Mouse (Mus musculus) CH12.LX (cell line): Measurements from ENCODE around the gene Slc39a2. TPM values are rescaled to one million over a fixed set of nuclear protein-coding genes. Genes with fewer than 3 reads are reported as not detected.
"Not testable (repeated sequence)": the region's sequence is repeated elsewhere in the genome, so short reads cannot be mapped to it uniquely, and the experiment has no call there.

ENCODE experiments used
- DNase-seq: peaks from one replicate; pipeline ENCODE4 v3.0.0-alpha.2; 2013; ENCODE audit errors: extremely low read depth
- H3K27ac ChIP-seq: 2 replicates; pipeline ENCODE4 v1.5.1; 2012; ENCODE audit warnings: low read depth, mild to moderate bottlenecking, control low read depth, moderate library complexity; ENCODE audit not compliant: insufficient read depth
- H3K27me3 ChIP-seq: replicated peaks from 2 replicates; pipeline ENCODE3; 2012; ENCODE audit warnings: inconsistent platforms
- H3K36me3 ChIP-seq, 2 experiments: replicated peaks in 1 of 2; 2 replicates each; pipeline versions ENCODE3 to v1.6.1; 2012; ENCODE audit warnings: inconsistent platforms in 1 of 2, low read length in 1 of 2, mild to moderate bottlenecking in 1 of 2, mixed read lengths in 1 of 2, moderate library complexity in 1 of 2; ENCODE audit not compliant: control insufficient read depth in 1 of 2, insufficient read depth in 1 of 2
- H3K4me1 ChIP-seq, 2 experiments: 2 replicates each; pipeline ENCODE4 v1.6.1; 2012; ENCODE audit warnings: inconsistent platforms in 1 of 2, moderate library complexity in 1 of 2; ENCODE audit not compliant: insufficient read depth in 2 of 2, control insufficient read depth in 1 of 2
- H3K4me2 ChIP-seq: 2 replicates; pipeline ENCODE4 v1.6.1; 2012; ENCODE audit warnings: low read depth, mild to moderate bottlenecking, control low read depth; ENCODE audit not compliant: poor library complexity, insufficient read depth, severe bottlenecking
- H3K4me3 ChIP-seq, 3 experiments: fragments of 150-350 bp in 1 of 3; sonication (generic) in 1 of 3; replicated peaks in 1 of 3; 2 replicates each; pipeline versions ENCODE3 to v1.5.1; 2011 to 2012; ENCODE audit warnings: low read depth in 2 of 3, low read length in 2 of 3, mild to moderate bottlenecking in 2 of 3, moderate library complexity in 2 of 3, control low read depth in 1 of 3, improper control_type of control experiment in 1 of 3, inconsistent platforms in 1 of 3, mixed read lengths in 1 of 3; ENCODE audit not compliant: poor library complexity in 1 of 3
- H3K79me2 ChIP-seq: replicated peaks from 2 replicates; pipeline ENCODE4 v1.6.1; 2012; ENCODE audit warnings: mild to moderate bottlenecking, moderate library complexity; ENCODE audit not compliant: control insufficient read depth, poor library complexity, insufficient read depth, severe bottlenecking; ENCODE audit errors: extremely low read depth
- H3K9ac ChIP-seq: 2 replicates; pipeline ENCODE4 v1.6.1; 2012; ENCODE audit warnings: low read depth, mild to moderate bottlenecking, control low read depth, moderate library complexity; ENCODE audit not compliant: insufficient read depth
- H3K9me3 ChIP-seq: replicated peaks from 2 replicates; pipeline ENCODE3; 2012; ENCODE audit warnings: low read length, inconsistent platforms, mixed read lengths
- CHD2 ChIP-seq: IDR thresholded peaks from 2 replicates; pipeline ENCODE4 v1.6.1; 2011; ENCODE audit warnings: low read length, improper control_type of control experiment
- CTCF ChIP-seq, 2 experiments: IDR thresholded peaks in 1 of 2; conservative IDR thresholded peaks in 1 of 2; 2 replicates each; pipeline ENCODE4 v1.5.1; 2011 to 2012; ENCODE audit warnings: low read depth in 2 of 2, low read length in 2 of 2, improper control_type of control experiment in 1 of 2, inconsistent platforms in 1 of 2, mild to moderate bottlenecking in 1 of 2, moderate library complexity in 1 of 2
- E2F4 ChIP-seq: IDR thresholded peaks from 2 replicates; pipeline ENCODE4 v1.6.1; 2011; ENCODE audit warnings: low read depth, low read length, improper control_type of control experiment; ENCODE audit not compliant: insufficient replicate concordance
- EP300 ChIP-seq: IDR thresholded peaks from 2 replicates; pipeline ENCODE4 v1.6.1; 2011; ENCODE audit warnings: low read length, improper control_type of control experiment
- GABPA ChIP-seq: IDR thresholded peaks from 2 replicates; pipeline ENCODE4 v1.6.1; 2012; ENCODE audit warnings: low read depth, low read length, improper control_type of control experiment, inconsistent platforms; ENCODE audit not compliant: insufficient replicate concordance
- IRF4 ChIP-seq: IDR thresholded peaks from 2 replicates; pipeline ENCODE4 v1.6.1; 2014; ENCODE audit warnings: low read depth, mild to moderate bottlenecking, inconsistent platforms, low read length, improper control_type of control experiment
- JUN ChIP-seq: IDR thresholded peaks from 2 replicates; pipeline ENCODE4 v1.6.1; 2011; ENCODE audit warnings: low read depth, mild to moderate bottlenecking, low read length, improper control_type of control experiment, moderate library complexity; ENCODE audit not compliant: insufficient read depth
- MAFK ChIP-seq: IDR thresholded peaks from 2 replicates; pipeline ENCODE4 v1.6.1; 2011; ENCODE audit warnings: low read length, improper control_type of control experiment; ENCODE audit not compliant: insufficient replicate concordance
- MAZ ChIP-seq: IDR thresholded peaks from 2 replicates; pipeline ENCODE4 v1.6.1; 2012; ENCODE audit warnings: low read depth, mild to moderate bottlenecking, inconsistent platforms, low read length, improper control_type of control experiment, moderate library complexity
- MXI1 ChIP-seq: IDR thresholded peaks from 2 replicates; pipeline ENCODE4 v1.6.1; 2011; ENCODE audit warnings: mild to moderate bottlenecking, low read depth, low read length, improper control_type of control experiment
- MYC ChIP-seq: IDR thresholded peaks from 2 replicates; pipeline ENCODE4 v1.6.1; 2011; ENCODE audit warnings: low read depth, mild to moderate bottlenecking, improper control_type of control experiment, low read length
- NELFE ChIP-seq: IDR thresholded peaks from 2 replicates; pipeline ENCODE4 v1.6.1; 2011; ENCODE audit warnings: low read depth, low read length, improper control_type of control experiment
- PAX5 ChIP-seq: IDR thresholded peaks from 2 replicates; pipeline ENCODE4 v1.6.1; 2012; ENCODE audit warnings: low read length, inconsistent platforms, mixed read lengths
- POLR2A ChIP-seq: IDR thresholded peaks from 2 replicates; pipeline ENCODE4 v1.6.1; 2011; ENCODE audit warnings: low read depth, mild to moderate bottlenecking, improper control_type of control experiment, low read length
- RAD21 ChIP-seq: IDR thresholded peaks from 2 replicates; pipeline ENCODE4 v1.6.1; 2011; ENCODE audit warnings: low read depth, mild to moderate bottlenecking, low read length, improper control_type of control experiment, moderate library complexity
- SMC3 ChIP-seq: IDR thresholded peaks from 2 replicates; pipeline ENCODE4 v1.6.1; 2011; ENCODE audit warnings: low read depth, low read length, improper control_type of control experiment
- USF2 ChIP-seq: conservative IDR thresholded peaks from 2 replicates; pipeline ENCODE4 v1.6.1; 2011; ENCODE audit warnings: low read depth, low read length, improper control_type of control experiment
- ZNF384 ChIP-seq: IDR thresholded peaks from 2 replicates; pipeline ENCODE4 v1.6.1; 2012; ENCODE audit warnings: low read depth, low read length, improper control_type of control experiment, inconsistent platforms
- dilution Hi-C: fragments of 300-500 bp; cut with MboI; formaldehyde crosslinking; loops from 2 replicates; pipeline ENCODE4 v1.14.3; 2020; ENCODE audit warnings: low sequenced_read_pairs; ENCODE audit not compliant: extremely low pct_unique_long_range_greater_than_20kb, extremely low pct_ligation_motif_present
- in situ Hi-C: fragments of 300-500 bp; cut with MboI; formaldehyde crosslinking; loops from 3 replicates; pipeline ENCODE4 v1.14.3; 2019; ENCODE audit warnings: low sequenced_read_pairs, low pct_ligation_motif_present, low pct_unique_long_range_greater_than_20kb, mixed read lengths
- polyA plus RNA-seq: library from polyadenylated mRNA; unstranded; fragments of >175 nt; gene quantifications from 2 replicates; pipeline ENCODE4 v1.2.1, GENCODE M21; 2012; ENCODE audit warnings: low read depth; ENCODE audit not compliant: insufficient read length
- total RNA-seq, 2 experiments: library from RNA; depleted of rRNA; stranded (reverse); fragments of 300-350 nt in 1 of 2; fragments of >200 nt in 1 of 2; gene quantifications; 2 replicates each; pipeline ENCODE4 v1.2.3; 2012 to 2014

Slc39a2 gene
- total and polyA plus RNA-seq, 3 experiments = 0.20 to 0.49 (median 0.42) TPM

GRCm38 (mm10) chr14:51846566-51846965, 46.1 kb upstream of the Slc39a2 start:
- dilution Hi-C loops = no loop called here
- no peaks in the 10 kb centered on the region for H3K9me3 ChIP-seq

GRCm38 (mm10) chr14:51851006-51851405, 41.7 kb upstream of the Slc39a2 start:
- dilution Hi-C loops, H3K4me2 ChIP-seq, H3K9ac ChIP-seq, H3K4me3 ChIP-seq, H3K27me3 ChIP-seq, H3K9me3 ChIP-seq, H3K79me2 ChIP-seq, H3K4me1 ChIP-seq, H3K27ac ChIP-seq, H3K36me3 ChIP-seq: not testable (repeated sequence)
- DNase-seq = peak; percentile 28
- TF ChIP-seq SMC3 (peak; percentile 44), CTCF (conservative IDR thresholded peaks at IDR 0.05 in 1 of 2, IDR thresholded peaks at IDR 0.05 in 1 of 2; ENCODE audit: low read depth in 2 of 2, low read length in 2 of 2) (peak in 1 of 2 experiments; percentile 60; a peak in 2 of 4 replicates), RAD21 (peak; percentile 26)
- in situ Hi-C loops = loop anchor here (25.0 kb wide), 1 partner anchor 89 kb away; the partner anchor contains the start of gene Ang4

More at GRCm38 (mm10) chr14:51846566-51846965, 46.1 kb upstream of the Slc39a2 start:
- H3K4me1 ChIP-seq = no peaks in the 10 kb centered on the region
- in situ Hi-C loops = no loop called here
- no peaks in the 10 kb centered on the region for H3K36me3 ChIP-seq
- no peak overlapping the region for H3K4me2 ChIP-seq
- no peak for DNase-seq
- no peak overlapping the region for H3K9ac ChIP-seq
- no peaks in the 10 kb centered on the region for H3K27me3 ChIP-seq
- TF ChIP-seq RAD21 = no peak
- no peak for TF ChIP-seq POLR2A
- TF ChIP-seq PAX5 = no peak
- TF ChIP-seq GABPA = no peak
- H3K4me3 ChIP-seq = no peak overlapping the region
- H3K79me2 ChIP-seq = no peaks in the 10 kb centered on the region
- H3K27ac ChIP-seq = no peak overlapping the region

GRCm38 (mm10) chr14:51853399-51853798, 39.3 kb upstream of the Slc39a2 start, which contains the start of gene Ear6:
Ear6 (plus strand) TSS chr14:51853699.
- in situ Hi-C loops = loop anchor here (25.0 kb wide), 1 partner anchor 91 kb away; the partner anchor contains the start of gene Ang4
- peaks cover 0 to 9% of the 10 kb centered on the region in 2 experiments; a peak in 2 of 4 replicates for H3K4me1 ChIP-seq
- no peak within 1 kb of the TSS for H3K4me3 ChIP-seq
- no peak within 1 kb of the TSS for H3K27ac ChIP-seq
- TF ChIP-seq MYC (no peak), ZNF384 (no peak), MAZ (no peak), USF2 (no peak), E2F4 (no peak), NELFE (no peak), JUN (no peak), MAFK (no peak), MXI1 (no peak), CTCF (conservative IDR thresholded peaks at IDR 0.05 in 1 of 2, IDR thresholded peaks at IDR 0.05 in 1 of 2; ENCODE audit: low read depth in 2 of 2, low read length in 2 of 2) (no peak), IRF4 (no peak), CHD2 (no peak), SMC3 (no peak), EP300 (no peak)
- TF ChIP-seq, all 38 proteins: peak for 0
- no peaks in the 10 kb centered on the region for H3K27me3 ChIP-seq
- no peak within 1 kb of the TSS for H3K4me2 ChIP-seq
- no peaks in the 10 kb centered on the region for H3K79me2 ChIP-seq
- dilution Hi-C loops = no loop called here
- H3K9ac ChIP-seq = no peak within 1 kb of the TSS
- no peak for DNase-seq
- H3K36me3 ChIP-seq = no peaks in the 10 kb centered on the region
- H3K9me3 ChIP-seq = no peaks in the 10 kb centered on the region

- H3K27ac ChIP-seq, H3K36me3 ChIP-seq, H3K27me3 ChIP-seq, dilution Hi-C loops, H3K9ac ChIP-seq, H3K79me2 ChIP-seq, H3K4me3 ChIP-seq, H3K9me3 ChIP-seq: not testable (repeated sequence)
- DNase-seq = peak; percentile 22
- Histone ChIP-seq H3K4me2 (peak overlapping the region; percentile 22), H3K4me1 (peaks cover 0 to 11% of the 10 kb centered on the region in 2 experiments; a peak in 2 of 4 replicates)
- in situ Hi-C loops = loop anchor here (25.0 kb wide), 1 partner anchor 93 kb away; the partner anchor contains the start of gene Ang4
Measured at GRCm38 (mm10) chr14:51855280-51855679, 37.4 kb upstream of the Slc39a2 start.
